Mouse (Mus musculus): Measurements from ENCODE around the gene Capn1.

GRCm38 (mm10) chr19:5957371-5957770, 58.3 kb downstream of the Capn1 start:
- TF ChIP-seq MAX (IDR thresholded peaks at IDR 0.05; ENCODE audit: low read length) (no peak), CTCF (IDR thresholded peaks at IDR 0.05 in 2 of 3, conservative IDR thresholded peaks at IDR 0.05 in 1 of 3; ENCODE audit: control insufficient read depth in 1 of 3, insufficient read depth in 1 of 3, low read depth in 2 of 3, low read length in 3 of 3, poor library complexity in 1 of 3, severe bottlenecking in 1 of 3) (no peak), E2F4 (IDR thresholded peaks at IDR 0.05; ENCODE audit: borderline replicate concordance, low read depth, low read length) (no peak), EP300 (IDR thresholded peaks at IDR 0.05; ENCODE audit: low read depth in 1 of 2, low read length in 2 of 2) (no peak), POLR2A (IDR thresholded peaks at IDR 0.05; ENCODE audit: control insufficient read depth in 1 of 2, insufficient read depth in 1 of 2, low read depth in 1 of 2, low read length in 2 of 2, poor library complexity in 1 of 2) (no peak)

All from MEL (cell line).